Mouse (Mus musculus) urinary bladder, adult 18-20 months (tissue): ENCODE measurements around the gene Btbd9.

Source experiments
- DNase-seq, 2 experiments: peaks; one replicate each; pipeline ENCODE4 v3.0.0; 2022; ENCODE audit warnings: low spot score in 2 of 2, mixed read lengths in 2 of 2

Gene Btbd9

DNA sequence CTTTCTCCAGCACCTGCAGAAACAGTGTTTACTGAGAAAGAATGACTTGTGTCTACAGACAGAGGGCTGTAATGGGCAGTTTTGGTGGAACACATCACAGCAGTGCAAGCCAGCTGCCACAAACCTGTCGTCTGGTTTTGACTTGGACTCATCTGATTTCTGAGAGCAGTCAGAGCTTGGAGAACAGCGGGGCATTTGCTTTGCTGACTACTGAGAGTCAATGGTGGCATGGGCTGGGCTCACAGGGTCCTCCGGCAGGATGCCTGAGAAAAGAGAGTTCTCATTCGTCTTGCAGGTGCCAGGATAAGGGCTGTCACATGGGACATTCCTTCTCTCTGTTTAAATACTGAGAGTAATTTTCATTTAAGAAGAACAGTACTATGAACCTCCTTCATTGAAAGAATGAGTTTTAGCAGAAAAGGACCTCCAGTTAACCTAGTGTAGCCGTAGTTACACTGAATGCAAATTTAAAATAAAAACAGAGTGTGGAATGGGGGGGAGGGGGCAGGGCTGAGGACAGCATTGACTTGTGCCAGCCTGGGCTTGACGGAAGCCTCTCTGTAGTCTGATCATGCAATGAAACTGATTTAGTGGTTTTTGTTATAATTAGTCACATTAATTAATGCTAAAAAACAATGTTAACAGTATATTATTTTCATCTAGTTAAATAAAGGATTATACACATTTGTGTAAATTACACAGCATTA lies 122.0 kb downstream of the Btbd9 start:
- no peak for DNase-seq

DNA sequence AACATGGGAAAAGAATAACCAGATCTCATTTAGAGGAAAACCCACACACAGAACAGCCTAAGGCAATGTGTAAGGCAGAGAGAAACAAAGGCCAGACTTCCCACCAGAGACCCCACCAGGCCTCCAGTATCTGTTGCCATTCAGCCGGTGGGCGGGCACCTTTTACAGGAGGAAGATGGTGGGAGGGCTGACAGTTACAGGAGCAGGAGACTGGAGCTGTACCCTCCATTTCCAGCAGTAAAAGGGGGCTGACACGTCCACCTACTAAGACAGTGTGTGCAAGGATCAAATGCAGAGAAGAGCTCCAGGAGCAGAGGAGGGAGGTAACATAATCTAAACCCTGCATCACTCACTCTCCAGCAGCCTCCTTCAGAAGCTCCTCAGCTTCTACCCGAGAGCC lies 123.0 kb downstream of the Btbd9 start:
- DNase-seq: no peak

DNA sequence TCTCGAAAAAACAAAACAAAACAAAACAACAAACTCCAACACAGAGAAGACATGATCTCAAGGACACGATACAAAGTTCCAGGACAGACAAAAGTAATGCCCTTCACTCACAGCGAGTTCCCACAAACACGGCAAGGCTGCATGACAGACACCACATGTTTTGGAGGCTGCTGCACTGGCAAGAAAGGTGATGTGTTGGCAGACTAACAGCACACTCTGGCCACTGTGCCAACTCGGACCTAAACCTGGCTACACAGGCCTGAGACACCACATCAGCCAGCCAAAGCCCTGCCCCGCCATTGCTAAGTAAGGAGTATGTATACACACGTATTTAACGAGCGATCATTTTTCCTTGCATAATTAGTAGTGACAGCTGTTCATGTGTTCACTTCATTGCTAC lies 123.9 kb downstream of the Btbd9 start:
- DNase-seq: no peak

DNA sequence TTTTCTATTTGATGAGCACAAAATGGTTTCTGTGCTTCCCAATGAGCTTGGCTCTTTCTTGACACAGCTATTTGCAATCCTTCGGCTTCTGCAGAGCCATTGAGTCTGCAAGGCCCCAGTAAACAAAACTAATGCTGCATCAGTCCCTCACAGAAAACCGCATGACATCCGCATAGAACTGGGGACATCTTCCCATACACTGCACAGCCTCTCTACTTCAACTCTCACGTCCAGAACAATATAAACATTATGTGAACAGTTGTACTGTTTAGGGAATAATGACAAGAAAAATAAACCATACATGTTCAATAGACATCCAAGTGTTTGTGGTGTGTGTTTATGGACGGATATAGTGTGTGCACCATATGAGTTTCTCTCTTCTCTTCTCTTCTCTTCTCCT lies 127.7 kb downstream of the Btbd9 start:
- DNase-seq: no peak

DNA sequence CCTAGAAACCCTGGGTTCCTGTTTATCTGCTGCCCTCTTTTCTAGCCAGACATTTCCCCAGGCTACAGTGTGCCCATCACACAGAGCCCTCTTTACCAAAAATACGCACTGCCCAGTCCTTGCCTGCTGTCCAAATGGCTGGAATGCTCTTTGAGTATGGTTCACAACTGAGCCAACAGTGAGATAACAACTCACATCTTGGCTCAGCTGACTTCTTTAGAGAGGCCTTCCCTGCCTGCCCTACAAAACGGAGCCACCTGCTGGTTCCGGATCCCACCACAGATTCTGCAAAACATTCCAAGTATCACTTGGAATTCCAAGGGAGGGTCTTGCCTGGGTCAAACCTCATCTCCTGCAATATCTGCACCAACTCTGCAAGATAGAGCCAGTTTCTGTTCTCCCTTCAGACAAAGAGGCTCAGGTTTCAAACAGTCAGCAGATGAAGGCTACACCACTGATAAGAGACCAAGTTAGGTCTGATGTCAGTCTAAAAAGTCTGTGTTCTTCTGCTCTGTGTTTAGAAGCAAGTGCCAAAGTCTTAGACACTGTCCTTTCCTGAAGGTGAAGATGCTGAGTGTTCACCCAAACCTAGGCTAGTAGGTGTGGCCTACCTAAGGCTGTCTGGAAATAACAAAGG lies 130.4 kb downstream of the Btbd9 start:
- DNase-seq: no peak

DNA sequence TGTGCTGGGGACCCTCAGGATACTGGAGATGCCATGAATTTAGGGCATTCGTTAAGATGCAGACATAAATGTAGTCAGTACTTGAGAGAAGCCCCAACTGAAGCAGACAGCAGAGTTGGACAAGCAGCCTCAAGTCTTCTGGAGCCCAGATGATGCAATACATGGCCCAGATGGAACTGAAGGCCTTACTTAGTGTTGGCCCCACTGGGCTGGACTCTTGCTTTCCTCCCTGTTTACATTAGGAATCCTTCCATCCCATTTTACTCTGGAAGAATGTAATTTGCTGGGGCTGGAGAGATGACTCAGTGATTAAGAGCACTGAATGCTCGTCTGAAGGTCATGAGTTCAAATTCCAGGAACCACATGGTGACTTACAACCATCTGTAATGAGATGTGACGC lies 136.6 kb downstream of the Btbd9 start:
- DNase-seq: no peak

DNA sequence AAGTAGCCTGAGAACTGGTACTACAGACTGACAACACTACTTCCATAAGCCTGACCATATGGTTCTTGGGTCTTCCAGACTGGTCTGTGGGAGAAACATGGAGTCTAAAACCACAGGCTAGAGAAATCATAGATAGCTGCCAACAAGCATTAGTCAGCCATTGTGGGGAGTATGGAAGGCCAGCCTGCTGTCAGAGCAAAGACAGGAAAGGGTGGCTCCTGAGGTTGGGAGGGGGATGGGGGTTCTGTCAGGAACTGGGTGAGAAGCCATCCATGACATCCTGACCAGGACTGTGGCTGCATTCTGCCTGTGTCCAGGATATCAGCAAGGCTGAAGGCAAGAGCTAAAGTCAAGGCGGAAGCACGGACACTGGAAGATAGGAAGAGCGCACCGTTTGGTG lies 137.5 kb downstream of the Btbd9 start:
- DNase-seq: no peak

DNA sequence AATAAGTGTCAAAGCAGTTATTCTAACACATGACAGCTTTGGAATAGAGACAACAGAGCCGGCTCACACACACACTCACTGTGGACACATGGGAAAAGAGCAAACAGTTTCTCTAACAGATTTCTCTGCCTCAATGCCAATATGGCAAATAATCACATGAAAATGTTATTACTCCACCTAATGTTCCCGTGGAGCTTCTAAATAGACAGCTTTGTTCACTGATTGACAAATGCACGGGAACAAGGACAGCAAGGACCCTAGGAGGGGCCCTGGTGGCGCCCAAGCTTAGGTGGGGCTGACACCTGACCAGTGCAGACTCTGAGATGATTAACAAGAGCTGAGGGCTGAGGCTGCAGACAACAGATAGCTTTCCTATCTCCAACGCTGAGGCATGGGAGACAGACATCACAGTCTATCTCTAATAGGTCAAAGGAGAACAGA lies 140.2 kb downstream of the Btbd9 start:
- no peak for DNase-seq

DNA sequence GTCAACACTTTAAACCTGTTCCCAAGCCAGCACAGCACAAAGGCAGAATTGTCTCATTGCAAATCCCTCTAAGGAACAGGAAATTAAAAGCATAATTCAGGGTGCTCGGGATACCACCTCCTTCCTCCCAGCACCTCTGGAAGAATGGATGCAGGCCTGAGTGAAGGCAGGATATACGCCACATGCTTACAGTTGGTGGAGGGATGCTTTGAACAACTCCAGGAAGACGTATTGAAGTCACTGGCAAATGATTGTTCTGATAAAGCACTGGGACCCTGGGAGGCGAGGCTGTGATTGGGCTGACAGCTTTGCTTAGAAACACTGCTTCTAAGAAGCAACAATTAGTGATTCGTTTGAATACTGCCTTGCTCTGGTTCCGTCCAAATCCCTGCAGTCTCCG lies 140.8 kb downstream of the Btbd9 start:
- no peak for DNase-seq

DNA sequence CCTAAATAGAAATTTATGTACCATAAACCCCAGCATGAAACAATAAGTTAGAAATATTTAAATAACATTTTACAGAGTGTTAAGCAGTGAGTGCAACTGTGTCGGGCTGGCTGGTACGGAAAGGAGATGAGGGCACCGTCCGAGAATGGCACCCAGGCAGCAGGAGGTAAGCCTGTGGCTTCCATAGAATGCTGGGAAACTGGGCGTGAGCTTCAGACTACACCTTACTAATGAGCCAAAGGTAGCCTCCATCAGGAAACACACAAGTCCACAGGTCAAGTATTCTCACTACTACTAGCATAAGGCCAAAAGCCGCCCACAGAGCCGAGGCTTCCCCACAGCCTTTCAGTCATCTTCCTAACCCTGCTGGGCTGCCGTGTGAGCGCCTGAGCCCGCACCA lies 144.2 kb downstream of the Btbd9 start:
- DNase-seq: no peak

DNA sequence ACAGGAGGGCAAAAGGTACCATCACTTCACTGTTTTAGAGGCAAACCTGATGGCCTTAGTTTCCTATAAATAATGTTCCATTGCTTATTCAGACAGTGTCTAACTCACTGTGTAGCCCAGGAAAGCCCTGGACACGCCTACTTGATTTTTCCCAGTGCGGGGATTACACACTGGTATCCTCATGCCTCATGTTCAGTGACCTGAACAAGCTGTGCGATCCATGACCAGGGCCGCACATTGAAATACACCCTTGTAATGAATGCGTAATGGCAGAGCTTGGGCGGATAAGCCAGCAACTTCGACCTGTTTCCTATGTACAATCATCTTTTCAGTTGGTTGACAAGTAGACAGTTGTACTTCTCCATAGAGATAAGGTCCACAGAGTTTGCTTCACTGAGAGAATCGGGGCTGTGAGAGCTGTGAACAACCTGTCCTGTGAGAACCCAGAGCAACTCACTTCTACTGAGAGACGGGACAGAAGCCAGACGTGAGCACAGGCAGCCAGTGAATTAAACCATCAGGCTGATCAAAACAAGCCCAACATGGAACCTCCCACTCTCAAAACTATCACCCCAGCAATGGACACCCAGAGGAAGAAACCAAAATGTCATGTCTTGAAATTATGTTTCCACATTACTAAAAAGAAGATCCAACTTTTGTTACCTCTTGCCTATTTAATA lies 145.2 kb downstream of the Btbd9 start:
- DNase-seq: no peak

DNA sequence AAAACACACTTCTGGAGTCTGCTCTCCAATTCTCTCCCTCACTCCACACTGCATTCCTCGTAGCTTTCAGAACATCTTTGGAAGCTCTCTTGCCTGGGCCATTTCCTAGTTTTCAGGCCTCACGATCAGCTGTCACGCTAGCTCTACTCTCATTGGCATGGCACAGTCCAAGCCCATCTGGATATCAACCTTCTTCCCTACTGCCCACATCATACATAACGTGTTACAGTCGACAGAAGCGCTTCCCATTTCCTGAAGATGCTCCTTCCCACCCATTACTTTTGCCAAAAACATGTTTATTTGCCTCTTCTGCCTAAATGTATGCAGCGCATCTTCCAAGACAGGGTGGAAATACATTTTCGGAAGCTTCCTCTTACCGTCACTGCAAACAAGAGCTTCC lies 147.6 kb downstream of the Btbd9 start:
- no peak for DNase-seq

DNA sequence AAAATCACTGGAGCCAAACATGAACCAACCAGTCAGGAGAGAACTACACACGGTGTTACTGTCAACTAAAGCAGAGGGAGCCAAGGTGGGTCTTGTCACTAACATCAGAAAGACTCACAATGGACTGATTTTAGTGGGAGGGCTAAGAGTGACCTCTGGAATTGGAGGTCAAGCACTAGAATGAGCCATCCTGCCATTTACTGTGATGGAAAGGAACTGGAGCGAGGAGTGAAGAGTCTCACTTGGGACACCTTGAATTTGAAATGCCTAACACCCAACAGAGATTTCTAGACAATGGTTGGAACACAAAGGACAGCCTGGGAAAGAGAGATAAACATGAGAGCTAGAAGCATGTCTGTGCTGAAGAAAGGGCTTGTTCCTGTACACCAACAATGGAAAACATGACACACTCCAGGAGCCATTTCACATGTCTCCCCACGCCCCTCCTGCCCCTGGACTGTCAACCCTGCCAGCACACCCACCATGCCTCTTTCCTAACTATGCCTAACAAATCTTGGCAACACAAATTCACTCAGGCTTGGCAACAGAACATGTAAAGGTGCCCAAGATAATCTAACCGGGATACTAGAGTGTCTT lies 152.9 kb downstream of the Btbd9 start:
- DNase-seq: no peak

DNA sequence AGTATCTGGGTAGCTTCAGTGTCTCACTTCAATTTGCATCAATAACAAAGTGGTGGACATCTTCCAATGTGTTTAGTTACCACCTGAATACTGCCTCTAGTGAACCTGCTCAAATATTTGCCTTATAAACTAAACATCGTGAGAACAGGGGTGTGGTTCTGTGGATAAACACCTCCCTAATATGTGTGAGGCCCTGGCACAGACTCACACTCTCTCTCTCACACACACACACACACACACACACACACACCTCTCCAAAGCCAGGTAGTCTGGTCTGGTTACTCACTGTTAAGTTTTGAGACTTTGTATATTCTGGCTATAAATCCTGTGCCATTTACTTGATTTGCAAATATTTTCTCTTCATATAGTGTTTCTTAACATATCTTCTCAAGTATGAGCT lies 154.0 kb downstream of the Btbd9 start:
- DNase-seq: no peak

DNA sequence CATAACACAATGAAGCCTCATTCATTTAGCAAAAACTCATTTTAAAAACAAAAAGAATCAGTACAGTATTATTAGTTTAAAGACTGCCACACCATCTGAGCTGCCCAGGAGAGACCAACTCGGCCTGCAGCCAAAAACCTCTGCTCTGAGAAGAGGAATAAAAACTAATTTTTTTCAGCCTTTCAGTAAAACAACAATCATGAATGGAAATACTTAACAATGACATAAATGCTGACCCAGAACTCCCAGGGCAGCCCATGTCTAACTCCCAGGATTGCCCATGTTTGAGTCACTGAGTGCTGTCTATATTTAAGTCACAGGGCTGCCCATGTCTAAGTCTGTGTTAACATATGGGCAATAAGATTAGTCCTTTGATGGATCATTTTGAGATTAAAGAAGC lies 155.0 kb downstream of the Btbd9 start:
- no peak for DNase-seq

DNA sequence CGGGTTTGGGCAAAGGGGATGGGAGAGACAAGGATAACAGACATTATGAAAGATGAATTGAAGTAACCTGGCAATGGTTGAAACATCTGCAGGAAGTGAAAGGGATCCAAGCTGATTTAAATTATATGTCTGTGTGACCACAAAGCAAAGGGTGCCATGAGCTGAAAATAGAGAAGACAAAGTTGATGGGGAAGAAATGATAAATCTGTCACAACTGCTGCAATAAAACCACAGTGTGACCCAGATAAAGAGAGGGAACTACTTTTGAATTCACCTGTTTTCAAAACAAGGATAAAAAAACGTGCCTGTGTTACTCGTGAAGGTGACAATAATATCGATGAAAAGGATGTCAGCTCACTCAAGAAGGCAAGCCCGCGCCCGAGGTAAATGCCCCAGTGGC lies 156.8 kb downstream of the Btbd9 start:
- DNase-seq: no peak

DNA sequence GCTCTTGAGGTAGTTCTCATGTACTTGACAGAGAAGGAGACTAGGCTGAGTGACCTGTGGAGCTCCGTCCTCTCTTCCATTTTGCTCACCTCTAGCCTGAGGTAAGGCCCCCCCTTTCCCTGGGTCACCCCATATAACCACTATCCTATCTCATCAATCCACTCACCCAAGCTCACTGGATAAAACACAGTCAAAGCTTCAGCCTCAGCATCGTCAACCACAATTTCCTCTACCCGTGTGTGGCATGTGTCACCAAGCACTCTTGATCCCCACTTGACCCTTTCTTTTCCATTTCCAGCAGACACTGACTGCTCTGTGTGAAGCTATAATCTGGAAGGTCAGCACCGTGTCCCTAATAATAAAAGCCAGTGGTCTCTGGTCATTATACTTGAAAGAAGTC lies 157.8 kb downstream of the Btbd9 start:
- no peak for DNase-seq

DNA sequence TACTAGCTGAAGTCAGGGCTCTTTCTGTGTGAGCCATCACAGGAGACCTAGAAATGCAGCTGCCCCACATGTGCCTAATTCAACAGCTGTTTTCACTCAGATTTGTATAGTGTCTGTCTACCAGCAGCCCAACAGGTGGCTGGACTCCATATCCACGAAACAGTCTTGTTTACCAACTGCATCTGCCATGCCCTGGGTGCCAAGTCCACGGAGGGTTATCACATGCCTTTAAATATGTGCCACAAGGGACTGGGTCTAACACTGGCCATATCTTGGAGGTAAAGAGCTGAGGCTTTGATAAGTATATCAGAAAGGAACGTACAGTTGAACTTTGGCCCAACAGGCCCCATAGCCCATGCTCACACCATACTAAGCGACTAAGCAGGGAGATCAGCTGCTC lies 159.2 kb downstream of the Btbd9 start:
- no peak for DNase-seq

DNA sequence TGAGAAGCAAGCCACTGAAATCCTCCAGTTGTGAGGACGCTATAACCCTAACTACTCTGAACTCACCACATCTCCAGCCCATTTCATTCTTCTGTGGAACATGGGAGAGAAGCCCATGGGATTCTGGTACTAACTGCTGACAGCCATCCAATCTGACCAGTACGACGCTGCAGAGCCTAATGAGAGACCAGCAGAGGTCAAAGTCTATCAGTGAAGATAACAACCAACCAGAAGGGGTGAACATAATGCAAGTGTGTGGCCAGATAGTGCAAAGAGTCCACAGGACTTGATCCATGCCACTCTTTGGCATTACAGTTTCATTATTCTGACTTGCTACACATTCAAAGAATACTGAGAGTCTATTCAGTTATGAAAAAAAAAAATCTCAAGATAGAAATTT lies 160.6 kb downstream of the Btbd9 start:
- no peak for DNase-seq

DNA sequence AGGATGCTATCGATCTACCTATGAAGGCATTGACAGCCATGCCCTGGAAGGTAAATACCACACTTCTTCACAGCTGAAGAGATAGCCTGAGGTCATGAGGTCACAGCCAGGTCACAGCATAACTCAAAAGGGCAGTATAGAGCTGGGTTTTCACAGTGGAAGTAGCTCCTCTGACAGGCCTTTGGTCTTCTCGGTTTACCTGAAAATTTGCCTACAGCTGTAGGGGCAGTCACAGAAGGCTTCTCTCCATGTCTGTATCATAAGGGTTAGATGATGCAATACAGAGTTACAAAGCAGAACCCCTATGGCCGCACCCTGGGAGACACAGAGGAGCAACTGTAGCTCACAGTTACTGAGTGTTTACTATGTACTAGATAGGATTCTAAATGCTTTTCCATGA lies 163.3 kb downstream of the Btbd9 start:
- DNase-seq: no peak

DNA sequence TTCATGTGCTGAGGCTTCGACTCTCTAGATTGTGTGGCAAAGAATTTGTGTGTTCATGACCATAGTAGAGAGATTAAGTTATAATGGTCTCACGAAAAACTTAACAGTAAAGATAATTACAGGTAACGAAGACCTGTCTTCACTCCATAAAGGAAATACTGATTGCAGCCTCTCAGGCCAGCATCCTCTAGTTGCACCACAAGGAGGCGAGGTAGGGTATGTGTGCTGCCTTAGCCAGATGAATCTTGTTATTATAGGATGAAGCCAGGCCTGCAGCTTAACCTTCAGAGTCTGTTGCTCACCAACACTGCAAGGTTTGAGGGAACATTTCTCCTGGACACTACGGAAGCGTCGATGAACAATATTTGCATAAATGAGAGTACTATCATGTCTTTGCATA lies 170.3 kb downstream of the Btbd9 start:
- DNase-seq: no peak

DNA sequence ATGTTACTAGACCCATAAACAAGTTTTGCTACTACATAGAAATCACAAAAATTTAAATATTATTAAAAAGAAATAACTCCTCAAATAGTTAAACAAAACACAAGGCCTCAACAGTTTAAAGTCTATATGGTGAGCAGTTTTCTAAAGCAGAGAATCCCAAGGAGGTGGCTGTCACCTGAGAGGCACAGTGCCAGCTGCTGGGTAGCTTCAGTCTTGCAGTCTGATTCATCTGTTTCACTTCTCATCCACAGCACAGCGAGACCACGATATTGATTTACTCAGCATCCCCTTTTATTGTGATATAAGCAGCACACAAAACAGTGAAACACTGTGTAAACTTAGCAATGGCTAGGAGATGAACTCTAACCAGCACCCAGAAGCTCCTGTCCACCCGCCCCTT lies 173.4 kb downstream of the Btbd9 start:
- no peak for DNase-seq

DNA sequence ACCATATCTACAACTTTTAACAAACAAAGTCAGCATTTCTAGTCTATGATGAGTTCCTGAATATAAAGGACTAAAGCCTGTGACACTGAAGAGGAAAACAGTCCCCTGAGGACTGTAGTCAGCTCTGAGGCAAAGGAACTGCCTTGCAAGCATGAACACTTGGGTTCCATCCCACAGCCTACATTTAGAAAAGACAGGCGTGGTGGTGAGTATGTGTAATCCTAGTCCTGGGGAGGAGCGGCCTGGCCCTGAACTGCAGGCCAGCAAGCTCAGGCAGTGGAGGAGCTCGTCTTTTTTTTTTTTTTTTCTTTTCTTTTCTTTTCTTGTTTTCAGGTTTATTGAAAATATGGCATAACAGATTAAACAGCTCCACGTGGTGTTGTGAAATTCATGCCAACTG lies 181.0 kb downstream of the Btbd9 start:
- DNase-seq: no peak
